Mouse (Mus musculus): Measurements from ENCODE around the gene Wdsub1. TPM values are rescaled to one million over a fixed set of nuclear protein-coding genes. Genes with fewer than 3 reads are reported as not detected.

The Wdsub1 gene
- polyA plus RNA-seq, 1 experiment: 15.1 TPM

DNA sequence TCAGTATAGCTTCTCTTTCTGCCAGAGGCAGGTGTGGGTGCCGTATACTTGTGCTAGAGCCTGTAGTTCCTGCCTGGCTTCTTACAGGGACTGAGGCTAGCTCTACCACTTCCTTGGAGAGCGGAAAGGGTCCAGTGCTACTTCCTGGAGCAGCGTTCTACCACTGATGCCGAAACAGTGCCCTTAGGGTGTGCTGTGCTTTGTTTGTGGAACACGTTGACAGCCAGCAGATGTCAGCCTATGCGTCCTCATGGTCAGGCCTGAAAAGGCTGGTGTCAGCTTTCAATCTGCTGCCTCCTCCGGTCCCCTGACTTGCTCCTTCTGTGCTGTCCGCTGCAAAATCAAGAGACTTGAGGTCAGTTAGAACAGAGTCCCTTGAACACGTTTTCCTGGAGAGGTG, 52.2 kb downstream of the Wdsub1 start:
- Histone ChIP-seq H3K4me3 (ENCODE audit: insufficient read depth, low read length) (no peak overlapping the region), H3K27ac (ENCODE audit: insufficient read depth, low read length) (peak overlapping the region; percentile 88; the same call in 1 of the 2 replicates), H3K4me1 (ENCODE audit: control insufficient read depth, insufficient read depth, low read length) (peaks cover 18% of the 10 kb centered on the region)
- peak; percentile 66; the same call in 1 of the 2 replicates for TF ChIP-seq CTCF (IDR thresholded peaks at IDR 0.05; ENCODE audit: borderline replicate concordance, insufficient read depth, low read length)
- TF ChIP-seq POLR2A (IDR thresholded peaks at IDR 0.05; ENCODE audit: low read depth, low read length): no peak

DNA sequence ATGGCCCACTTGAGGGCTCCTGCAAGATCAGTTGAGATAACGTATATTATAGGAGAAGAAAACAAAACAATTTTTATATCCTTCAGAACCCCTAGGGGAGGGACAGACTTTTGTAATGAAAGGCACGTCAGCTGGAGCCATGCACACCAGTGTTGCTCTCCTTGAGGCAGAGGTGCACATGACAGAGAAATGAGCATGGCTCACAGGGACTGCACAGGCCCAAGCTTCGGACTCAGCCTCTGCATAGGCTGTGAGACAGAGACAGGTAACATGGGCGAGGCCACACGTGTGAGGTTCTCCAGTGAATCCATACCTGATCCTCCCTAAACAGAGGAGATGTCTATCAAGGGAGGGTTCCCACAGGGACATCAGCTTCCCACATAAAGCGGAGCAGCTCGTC, 52.7 kb downstream of the Wdsub1 start:
- Histone ChIP-seq H3K4me3 (ENCODE audit: insufficient read depth, low read length) (no peak overlapping the region), H3K27ac (ENCODE audit: insufficient read depth, low read length) (peak overlapping the region; percentile 88), H3K4me1 (ENCODE audit: control insufficient read depth, insufficient read depth, low read length) (peaks cover 19% of the 10 kb centered on the region)
- TF ChIP-seq POLR2A (IDR thresholded peaks at IDR 0.05; ENCODE audit: low read depth, low read length) (no peak), CTCF (IDR thresholded peaks at IDR 0.05; ENCODE audit: borderline replicate concordance, insufficient read depth, low read length) (no peak)

DNA sequence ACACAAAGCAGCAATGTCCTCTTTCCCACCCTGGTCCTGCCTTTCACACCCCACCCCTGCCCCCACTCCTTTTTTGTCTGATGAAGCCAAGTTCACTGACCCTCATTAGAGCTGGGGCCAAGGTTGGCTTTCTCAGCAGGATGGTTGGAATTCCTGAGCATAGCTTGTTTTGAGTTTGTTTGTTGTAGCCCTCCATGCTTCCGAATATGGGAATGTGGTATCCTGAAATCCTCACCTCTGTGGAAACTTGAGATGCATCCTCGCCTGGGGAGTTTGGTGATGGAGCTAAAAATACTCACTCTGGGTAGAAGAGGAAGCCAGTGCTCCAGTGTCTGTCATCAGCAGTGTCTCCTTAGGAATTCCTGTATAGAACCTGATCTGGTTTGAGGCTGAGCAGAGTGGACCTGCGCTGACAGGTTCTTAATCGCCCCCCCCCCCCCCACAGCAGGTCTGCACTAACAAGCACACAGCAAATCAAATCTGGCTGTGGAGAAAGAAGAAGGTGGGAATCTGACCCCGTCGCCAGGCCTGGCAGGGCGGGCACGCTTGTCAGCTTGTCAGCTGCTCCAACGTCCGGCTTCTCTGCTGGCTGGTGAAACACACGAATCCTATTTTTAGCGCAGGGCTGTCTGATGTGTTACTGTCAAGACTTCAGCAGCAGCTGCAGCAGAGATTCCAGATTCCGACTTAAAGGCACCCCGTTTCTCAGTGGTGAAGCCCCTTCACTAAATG, 53.4 kb downstream of the Wdsub1 start:
- Histone ChIP-seq H3K4me1 (ENCODE audit: control insufficient read depth, insufficient read depth, low read length) (peaks cover 26% of the 10 kb centered on the region), H3K4me3 (ENCODE audit: insufficient read depth, low read length) (no peak overlapping the region), H3K27ac (ENCODE audit: insufficient read depth, low read length) (peak overlapping the region; percentile 88)
- no peak for TF ChIP-seq POLR2A (IDR thresholded peaks at IDR 0.05; ENCODE audit: low read depth, low read length)
- no peak for TF ChIP-seq CTCF (IDR thresholded peaks at IDR 0.05; ENCODE audit: borderline replicate concordance, insufficient read depth, low read length)

DNA sequence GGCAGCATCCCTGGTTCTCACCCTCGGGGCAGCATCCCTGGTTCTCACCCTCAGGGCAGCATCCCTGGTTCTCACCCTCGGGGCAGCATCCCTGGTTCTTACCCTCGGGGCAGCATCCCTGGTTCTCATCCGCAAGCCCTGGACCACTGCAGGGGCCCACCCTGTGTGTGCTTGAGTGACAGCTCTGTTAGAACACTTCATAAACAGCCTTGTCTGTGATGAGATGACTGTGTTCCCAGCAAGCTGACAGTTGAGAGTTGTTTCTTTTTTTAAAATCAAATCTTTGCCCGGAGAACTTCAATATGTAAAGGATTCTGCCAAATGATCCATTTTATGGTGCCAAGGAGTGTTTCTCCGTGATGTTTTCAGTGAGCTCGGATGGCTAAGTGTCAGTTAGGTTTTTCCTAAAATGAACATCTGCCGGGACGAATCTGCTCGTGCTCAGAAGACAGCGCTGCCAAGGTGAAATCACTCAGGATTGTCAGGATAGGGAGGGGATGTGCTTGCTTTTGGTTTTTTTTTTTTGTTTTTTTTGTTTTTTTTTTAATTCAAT, 54.2 kb downstream of the Wdsub1 start:
- H3K27ac ChIP-seq (ENCODE audit: insufficient read depth, low read length): peak overlapping the region; percentile 88; the same call in 1 of the 2 replicates
- TF ChIP-seq POLR2A (IDR thresholded peaks at IDR 0.05; ENCODE audit: low read depth, low read length) (no peak), CTCF (IDR thresholded peaks at IDR 0.05; ENCODE audit: borderline replicate concordance, insufficient read depth, low read length) (no peak)

DNA sequence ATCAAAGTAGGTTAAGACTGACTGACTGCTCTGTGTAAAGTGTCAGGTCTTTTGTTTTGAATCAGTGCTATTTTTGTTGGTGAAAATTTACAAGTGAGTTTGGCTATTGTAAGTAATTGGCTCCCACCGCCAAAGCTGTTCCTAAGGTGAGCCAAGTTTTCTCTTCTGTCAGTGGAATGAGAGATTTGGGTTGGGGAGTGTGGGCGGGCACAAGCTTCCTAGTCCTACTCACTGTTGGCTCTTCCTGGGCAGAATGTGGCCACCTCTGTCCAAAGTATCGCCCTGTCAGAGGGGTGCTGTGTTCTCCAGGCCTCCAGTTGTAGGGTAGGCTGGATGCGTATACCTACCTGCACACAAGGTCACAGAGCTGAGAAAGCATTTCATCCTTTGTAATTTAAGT, 57.0 kb downstream of the Wdsub1 start:
- H3K27ac ChIP-seq (ENCODE audit: insufficient read depth, low read length): no peak overlapping the region
- H3K4me3 ChIP-seq (ENCODE audit: insufficient read depth, low read length): no peak overlapping the region
- no peak for TF ChIP-seq CTCF (IDR thresholded peaks at IDR 0.05; ENCODE audit: borderline replicate concordance, insufficient read depth, low read length)
- no peak for TF ChIP-seq POLR2A (IDR thresholded peaks at IDR 0.05; ENCODE audit: low read depth, low read length)
- peaks cover 28% of the 10 kb centered on the region for H3K4me1 ChIP-seq (ENCODE audit: control insufficient read depth, insufficient read depth, low read length)

More for the DNA sequence above, 54.2 kb downstream of the Wdsub1 start:
- Histone ChIP-seq H3K4me3 (ENCODE audit: insufficient read depth, low read length) (no peak overlapping the region), H3K4me1 (ENCODE audit: control insufficient read depth, insufficient read depth, low read length) (peaks cover 29% of the 10 kb centered on the region)

DNA sequence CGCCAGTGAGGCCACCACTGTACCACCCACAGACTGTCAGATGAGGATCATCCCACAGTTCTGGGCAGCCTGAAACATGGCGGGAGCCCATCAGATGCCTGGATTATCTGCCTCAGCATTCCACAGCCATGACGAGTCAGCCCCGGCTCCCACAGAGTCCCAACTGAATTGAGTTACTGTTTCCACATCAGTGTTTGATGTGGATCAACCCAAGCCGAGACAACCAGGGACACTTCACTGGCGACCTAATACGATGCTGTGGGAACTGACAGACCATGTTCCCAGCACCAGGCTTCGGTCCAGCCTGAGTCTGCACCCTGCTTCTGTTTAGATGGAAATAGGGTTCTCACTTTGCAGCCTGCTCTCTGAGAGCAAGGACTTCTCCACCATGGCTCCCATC, 58.1 kb downstream of the Wdsub1 start:
- Histone ChIP-seq H3K27ac (ENCODE audit: insufficient read depth, low read length) (peak overlapping the region; percentile 35), H3K4me3 (ENCODE audit: insufficient read depth, low read length) (no peak overlapping the region), H3K4me1 (ENCODE audit: control insufficient read depth, insufficient read depth, low read length) (peaks cover 20% of the 10 kb centered on the region)
- no peak for TF ChIP-seq POLR2A (IDR thresholded peaks at IDR 0.05; ENCODE audit: low read depth, low read length)
- no peak for TF ChIP-seq CTCF (IDR thresholded peaks at IDR 0.05; ENCODE audit: borderline replicate concordance, insufficient read depth, low read length)

DNA sequence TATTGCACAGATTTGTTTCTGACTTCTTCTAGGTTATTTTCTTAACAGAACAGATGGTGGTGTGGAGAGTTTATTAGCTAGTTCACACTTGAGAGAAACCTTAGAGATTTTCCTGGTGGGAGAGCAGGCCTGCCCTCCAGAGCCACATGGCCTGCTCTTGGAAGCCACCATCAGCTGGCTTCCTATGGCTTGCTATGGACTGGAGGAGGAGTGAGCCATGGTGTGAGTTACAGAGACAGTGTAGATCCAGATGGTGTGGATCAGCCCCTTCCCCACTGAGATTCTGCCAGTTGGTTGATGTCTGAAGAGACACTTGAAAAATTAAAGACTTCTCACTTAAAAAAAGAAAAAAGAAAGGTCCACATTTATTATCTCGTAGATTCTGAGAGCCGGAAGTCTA, 61.3 kb downstream of the Wdsub1 start:
- TF ChIP-seq POLR2A (IDR thresholded peaks at IDR 0.05; ENCODE audit: low read depth, low read length) (no peak), CTCF (IDR thresholded peaks at IDR 0.05; ENCODE audit: borderline replicate concordance, insufficient read depth, low read length) (no peak)
- Histone ChIP-seq H3K4me3 (ENCODE audit: insufficient read depth, low read length) (no peak overlapping the region), H3K27ac (ENCODE audit: insufficient read depth, low read length) (no peak overlapping the region), H3K4me1 (ENCODE audit: control insufficient read depth, insufficient read depth, low read length) (peaks cover 11% of the 10 kb centered on the region)

DNA sequence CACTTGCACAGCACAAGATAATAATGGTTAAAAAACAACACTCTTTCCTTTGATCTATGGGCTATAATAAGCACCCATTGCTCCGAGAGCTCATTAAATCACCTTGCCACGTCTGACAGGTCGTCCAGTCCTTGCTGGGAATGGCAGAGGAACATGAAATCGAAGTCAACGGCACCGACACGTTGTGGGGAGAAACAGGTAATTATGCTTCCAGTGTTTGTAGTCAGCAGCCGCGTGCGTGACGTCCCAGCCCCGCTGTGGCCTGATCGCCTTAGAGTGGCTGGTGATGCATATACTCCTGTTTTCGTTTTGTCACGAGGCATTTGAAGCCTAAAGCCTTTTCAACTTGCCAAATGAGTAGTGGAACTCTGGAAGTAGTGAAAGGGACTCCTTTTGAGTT, 62.3 kb downstream of the Wdsub1 start:
- H3K27ac ChIP-seq (ENCODE audit: insufficient read depth, low read length): no peak overlapping the region
- no peak overlapping the region for H3K4me3 ChIP-seq (ENCODE audit: insufficient read depth, low read length)
- peaks cover 11% of the 10 kb centered on the region for H3K4me1 ChIP-seq (ENCODE audit: control insufficient read depth, insufficient read depth, low read length)
- TF ChIP-seq CTCF (IDR thresholded peaks at IDR 0.05; ENCODE audit: borderline replicate concordance, insufficient read depth, low read length) (no peak), POLR2A (IDR thresholded peaks at IDR 0.05; ENCODE audit: low read depth, low read length) (no peak)

DNA sequence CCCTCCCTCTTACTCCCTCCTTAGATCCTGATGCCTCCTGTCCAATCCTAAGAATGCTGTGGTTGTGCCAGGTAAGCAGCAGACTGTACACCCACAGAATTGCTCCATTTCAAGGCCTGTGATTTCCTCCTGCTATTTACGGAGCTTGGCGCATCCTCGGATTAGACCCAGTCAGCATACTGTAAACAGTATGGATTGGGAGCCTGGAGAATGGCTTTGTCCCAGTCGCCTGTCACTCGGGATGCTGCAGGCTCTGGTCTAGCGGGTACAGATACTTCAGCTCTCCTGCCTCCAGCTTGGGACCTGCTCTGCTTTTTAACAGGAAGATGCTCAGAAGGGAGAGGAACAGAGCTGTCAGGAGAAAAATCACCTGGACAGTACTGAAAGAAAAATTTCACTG, 63.0 kb downstream of the Wdsub1 start:
- Histone ChIP-seq H3K4me1 (ENCODE audit: control insufficient read depth, insufficient read depth, low read length) (peaks cover 7% of the 10 kb centered on the region), H3K4me3 (ENCODE audit: insufficient read depth, low read length) (no peak overlapping the region), H3K27ac (ENCODE audit: insufficient read depth, low read length) (no peak overlapping the region)
- TF ChIP-seq CTCF (IDR thresholded peaks at IDR 0.05; ENCODE audit: borderline replicate concordance, insufficient read depth, low read length) (no peak), POLR2A (IDR thresholded peaks at IDR 0.05; ENCODE audit: low read depth, low read length) (no peak)

DNA sequence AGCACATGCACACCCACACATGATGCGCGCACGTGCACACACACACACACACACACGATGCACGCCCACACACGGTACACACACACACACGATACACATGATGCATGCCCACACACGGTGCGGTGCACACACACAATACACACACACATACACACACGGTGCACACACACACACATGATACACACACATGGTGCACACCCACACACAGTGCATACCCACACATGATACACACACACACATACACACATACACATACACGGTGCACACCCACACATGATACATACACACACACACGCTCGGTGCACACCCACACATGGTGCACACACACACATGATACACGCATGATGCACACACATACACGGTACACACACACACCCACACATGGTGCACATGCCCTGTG, 63.7 kb downstream of the Wdsub1 start:
- H3K27ac ChIP-seq (ENCODE audit: insufficient read depth, low read length): no peak overlapping the region
- no peak overlapping the region for H3K4me3 ChIP-seq (ENCODE audit: insufficient read depth, low read length)
- TF ChIP-seq CTCF (IDR thresholded peaks at IDR 0.05; ENCODE audit: borderline replicate concordance, insufficient read depth, low read length) (no peak), POLR2A (IDR thresholded peaks at IDR 0.05; ENCODE audit: low read depth, low read length) (no peak)
- 0 out of 2 replicates have a peak, but pooled peaks cover under 1% of the 10 kb centered on the region for H3K4me1 ChIP-seq (ENCODE audit: control insufficient read depth, insufficient read depth, low read length)

Data from embryonic fibroblast, embryonic 13.5 days (primary cell).